Mouse (Mus musculus) hindbrain, embryonic 14.5 days (tissue): ENCODE data around the gene Frem1. TPM values are rescaled to one million over a fixed set of nuclear protein-coding genes. Genes with fewer than 3 reads are reported as not detected.

Experiments
- ATAC-seq: fragments of 200-750 bp; cut with Nextera tagmentation; 2 replicates; pipeline ENCODE4 v1.8.0; 2017; ENCODE audit warnings: moderate number of reproducible peaks, mild to moderate bottlenecking, moderate TSS enrichment, moderate library complexity; ENCODE audit not compliant: low FRiP score
- DNase-seq: peaks from one replicate; pipeline ENCODE4 v3.0.0-alpha.2; 2015; ENCODE audit warnings: low spot score
- H3K27ac ChIP-seq: fragments of 300-500 bp; sonication (generic); 2 replicates; pipeline ENCODE4 v1.5.1; 2014; ENCODE audit warnings: mild to moderate bottlenecking, moderate library complexity
- H3K27me3 ChIP-seq: fragments of 300-500 bp; sonication (generic); 2 replicates; pipeline ENCODE4 v1.6.1; 2014; ENCODE audit warnings: mild to moderate bottlenecking, low read length, mixed read lengths; ENCODE audit not compliant: control insufficient read depth, insufficient read depth
- H3K36me3 ChIP-seq: fragments of 300-500 bp; sonication (generic); replicated peaks from 2 replicates; pipeline ENCODE4 v1.6.1; 2014; ENCODE audit not compliant: control insufficient read depth, insufficient read depth
- H3K4me1 ChIP-seq: fragments of 300-500 bp; sonication (generic); replicated peaks from 2 replicates; pipeline ENCODE4 v1.6.1; 2014; ENCODE audit warnings: antibody characterized with exemption, low read length, mixed read lengths; ENCODE audit not compliant: control insufficient read depth, insufficient read depth
- H3K4me2 ChIP-seq: fragments of 300-500 bp; sonication (generic); replicated peaks from 2 replicates; pipeline ENCODE4 v1.6.1; 2014; ENCODE audit warnings: mild to moderate bottlenecking, moderate library complexity
- H3K4me3 ChIP-seq: fragments of 300-500 bp; sonication (generic); replicated peaks from 2 replicates; pipeline ENCODE4 v1.5.1; 2014; ENCODE audit warnings: mild to moderate bottlenecking, low read length
- H3K9ac ChIP-seq: fragments of 300-500 bp; sonication (generic); 2 replicates; pipeline ENCODE4 v1.6.1; 2014
- H3K9me3 ChIP-seq: fragments of 300-500 bp; sonication (generic); 2 replicates; pipeline ENCODE4 v1.6.1; 2016; ENCODE audit warnings: low read length; ENCODE audit not compliant: control insufficient read depth
- WGBS: fragments of 180-500 bp; shearing (Covaris S2); extraction: QIAGEN DNeasy Blood & Tissue Kit; methylation state at CpG from one replicate; pipeline ENCODE4 v1.1.7; 2014; 5-methylcytosine and 5-hydroxymethylcytosine counted together
- polyA plus RNA-seq: library from polyadenylated mRNA; unstranded; fragments of >200 nt; fragmentation: Nextera tagmentation; extraction: Ambion mirVana; gene quantifications from 2 replicates; pipeline ENCODE4 v1.2.1, GENCODE M21; 2014

Gene Frem1
- polyA plus RNA-seq, 1 experiment from 2014 or later: 3.8 TPM

- no peaks in the 10 kb centered on the region for H3K9me3 ChIP-seq
- H3K9ac ChIP-seq: 0 out of 2 replicates have a peak overlapping the region, but pooled peaks have one; percentile 36
- ATAC-seq (peak; percentile 66), DNase-seq (peak; percentile 68)
- H3K27ac ChIP-seq: peak overlapping the region; percentile 88
- no peaks in the 10 kb centered on the region for H3K27me3 ChIP-seq
- H3K4me3 ChIP-seq: no peak overlapping the region
- H3K4me2 ChIP-seq: peak overlapping the region; percentile 28; the same call in 1 of the 2 replicates
- WGBS: 32% methylated on average over 3 of the region's 3 CpGs
- H3K4me1 ChIP-seq: peaks cover 11% of the 10 kb centered on the region; the same call in 1 of the 2 replicates
- H3K36me3 ChIP-seq: no peaks in the 10 kb centered on the region
Measured at GRCm38 (mm10) chr4:82946276-82946612, 105.9 kb downstream of the Frem1 start.

- Histone ChIP-seq H3K9me3 (no peaks in the 10 kb centered on the region), H3K4me3 (no peak overlapping the region), H3K9ac (peak overlapping the region; percentile 36; the same call in 1 of the 2 replicates), H3K27me3 (no peaks in the 10 kb centered on the region), H3K4me2 (peak overlapping the region; percentile 28; the same call in 1 of the 2 replicates), H3K36me3 (no peaks in the 10 kb centered on the region), H3K27ac (peak overlapping the region; percentile 88), H3K4me1 (peaks cover 11% of the 10 kb centered on the region; the same call in 1 of the 2 replicates)
- ATAC-seq: peak; percentile 53
- no peak for DNase-seq
- 46% methylated on average over 9 of the region's 9 CpGs for WGBS
Measured at GRCm38 (mm10) chr4:82945572-82946275, 106.4 kb downstream of the Frem1 start.

GRCm38 (mm10) chr4:82940680-82941079, 111.5 kb downstream of the Frem1 start:
- no peaks in the 10 kb centered on the region; the same call in 1 of the 2 replicates for H3K4me1 ChIP-seq
- H3K9ac ChIP-seq: no peak overlapping the region
- H3K27me3 ChIP-seq: no peaks in the 10 kb centered on the region
- no peak overlapping the region for H3K4me2 ChIP-seq
- no peaks in the 10 kb centered on the region for H3K36me3 ChIP-seq
- DNase-seq (no peak), ATAC-seq (no peak)
- no peaks in the 10 kb centered on the region for H3K9me3 ChIP-seq
- no peak overlapping the region for H3K4me3 ChIP-seq
- 84% methylated on average over 5 of the region's 5 CpGs for WGBS
- no peak overlapping the region for H3K27ac ChIP-seq

DNA sequence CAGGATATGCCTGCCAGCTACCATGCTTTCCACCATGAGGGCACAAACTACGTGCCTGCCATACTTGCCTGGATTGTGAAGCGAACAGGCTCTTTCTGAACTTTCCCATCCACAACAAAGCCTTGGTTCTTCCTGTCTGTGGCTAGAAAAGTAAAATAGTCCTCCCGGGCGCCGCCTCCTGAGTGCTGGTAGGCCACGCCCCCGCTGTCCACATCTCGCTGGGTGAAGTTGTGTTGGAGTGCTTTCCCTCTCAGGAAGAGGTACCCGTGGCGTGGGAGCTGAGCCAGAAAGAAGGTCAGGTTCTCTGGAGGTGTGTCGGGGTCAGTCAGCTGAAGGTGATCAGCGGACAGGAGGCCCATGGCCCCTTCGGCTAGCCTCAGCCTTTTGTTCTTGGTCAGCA, 111.9 kb downstream of the Frem1 start:
- Histone ChIP-seq H3K9me3 (no peaks in the 10 kb centered on the region), H3K36me3 (no peaks in the 10 kb centered on the region), H3K9ac (no peak overlapping the region), H3K4me3 (no peak overlapping the region), H3K27me3 (no peaks in the 10 kb centered on the region), H3K27ac (no peak overlapping the region), H3K4me1 (no peaks in the 10 kb centered on the region; the same call in 1 of the 2 replicates), H3K4me2 (no peak overlapping the region)
- DNase-seq: no peak
- ATAC-seq: no peak; the same call in 1 of the 2 replicates
- WGBS: 86% methylated on average over 13 of the region's 13 CpGs

DNA sequence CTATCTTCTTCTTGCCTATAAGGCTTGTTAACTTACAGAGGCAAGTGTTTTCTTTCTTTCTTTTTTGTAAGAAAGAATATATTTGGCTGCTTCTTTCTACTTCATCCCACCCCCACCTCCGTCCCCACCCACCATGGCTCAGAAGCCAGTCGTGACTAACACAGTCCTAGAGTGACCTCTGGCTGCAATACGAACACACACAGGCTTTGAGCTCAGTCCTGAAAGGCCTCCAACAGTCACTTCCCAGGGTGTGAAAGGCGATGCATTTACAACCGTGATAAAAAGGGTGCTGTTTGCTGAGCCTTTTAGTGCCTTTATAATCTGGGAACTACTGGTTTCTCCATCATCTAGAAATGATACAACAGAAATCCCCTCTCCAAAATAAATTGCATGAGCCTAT, 117.8 kb downstream of the Frem1 start:
- H3K36me3 ChIP-seq: no peaks in the 10 kb centered on the region
- no peak overlapping the region for H3K4me3 ChIP-seq
- H3K27me3 ChIP-seq: no peaks in the 10 kb centered on the region
- ATAC-seq: peak; percentile 91
- peak overlapping the region; percentile 7; the same call in 1 of the 2 replicates for H3K27ac ChIP-seq
- DNase-seq: peak; percentile 74
- H3K4me2 ChIP-seq: peak overlapping the region; percentile 42; the same call in 1 of the 2 replicates
- H3K9me3 ChIP-seq: no peaks in the 10 kb centered on the region
- H3K9ac ChIP-seq: no peak overlapping the region
- WGBS: 5% methylated on average over 5 of the region's 5 CpGs
- 0 out of 2 replicates have a peak, but pooled peaks cover 5% of the 10 kb centered on the region for H3K4me1 ChIP-seq

- DNase-seq (peak; percentile 90), ATAC-seq (peak; percentile 72; the same call in 1 of the 2 replicates)
- H3K4me2 ChIP-seq: peak overlapping the region; percentile 42
- 0 out of 2 replicates have a peak overlapping the region, but pooled peaks have one; percentile 9 for H3K4me3 ChIP-seq
- peak overlapping the region; percentile 17 for H3K9ac ChIP-seq
- H3K36me3 ChIP-seq: no peaks in the 10 kb centered on the region
- WGBS: 8% methylated on average over 14 of the region's 14 CpGs
- no peaks in the 10 kb centered on the region for H3K9me3 ChIP-seq
- peak overlapping the region; percentile 7; the same call in 1 of the 2 replicates for H3K27ac ChIP-seq
- 0 out of 2 replicates have a peak, but pooled peaks cover 5% of the 10 kb centered on the region for H3K4me1 ChIP-seq
- no peaks in the 10 kb centered on the region for H3K27me3 ChIP-seq
Measured at GRCm38 (mm10) chr4:82933698-82934210, 118.4 kb downstream of the Frem1 start.

DNA sequence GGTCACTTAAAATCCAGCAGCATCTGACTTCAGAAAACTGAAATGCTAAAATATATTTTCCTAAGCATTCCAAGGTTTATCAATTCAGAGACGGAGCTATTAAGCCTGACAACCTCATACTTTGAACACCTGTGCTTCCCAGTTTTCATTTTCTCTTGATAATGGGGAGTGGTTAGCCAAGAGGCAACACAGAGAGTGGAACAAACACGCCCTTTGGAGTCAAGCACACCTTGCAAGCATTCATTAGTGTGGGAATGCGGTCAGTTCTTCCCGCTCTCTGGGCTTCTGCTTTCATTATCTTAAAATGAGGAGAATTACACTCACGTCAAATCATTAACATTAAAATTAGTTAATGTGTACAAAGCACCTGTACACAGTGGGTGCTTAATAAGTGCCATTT, 122.1 kb downstream of the Frem1 start:
- H3K9ac ChIP-seq: no peak overlapping the region
- DNase-seq (no peak), ATAC-seq (no peak)
- no peaks in the 10 kb centered on the region for H3K36me3 ChIP-seq
- H3K4me3 ChIP-seq: no peak overlapping the region
- no peak overlapping the region for H3K4me2 ChIP-seq
- no peaks in the 10 kb centered on the region for H3K27me3 ChIP-seq
- H3K9me3 ChIP-seq: no peaks in the 10 kb centered on the region
- no peak overlapping the region for H3K27ac ChIP-seq
- WGBS: 82% methylated on average over 5 of the region's 5 CpGs
- 0 out of 2 replicates have a peak, but pooled peaks cover 5% of the 10 kb centered on the region for H3K4me1 ChIP-seq

GRCm38 (mm10) chr4:82921962-82922361, 130.2 kb downstream of the Frem1 start:
- H3K9me3 ChIP-seq: no peaks in the 10 kb centered on the region
- ATAC-seq (no peak), DNase-seq (no peak)
- no peak overlapping the region for H3K9ac ChIP-seq
- no peak overlapping the region for H3K4me3 ChIP-seq
- 90% methylated on average over 4 of the region's 4 CpGs for WGBS
- no peak overlapping the region for H3K4me2 ChIP-seq
- no peak overlapping the region for H3K27ac ChIP-seq
- no peaks in the 10 kb centered on the region for H3K27me3 ChIP-seq
- peaks cover 3% of the 10 kb centered on the region; the same call in 1 of the 2 replicates for H3K4me1 ChIP-seq
- no peaks in the 10 kb centered on the region for H3K36me3 ChIP-seq

DNA sequence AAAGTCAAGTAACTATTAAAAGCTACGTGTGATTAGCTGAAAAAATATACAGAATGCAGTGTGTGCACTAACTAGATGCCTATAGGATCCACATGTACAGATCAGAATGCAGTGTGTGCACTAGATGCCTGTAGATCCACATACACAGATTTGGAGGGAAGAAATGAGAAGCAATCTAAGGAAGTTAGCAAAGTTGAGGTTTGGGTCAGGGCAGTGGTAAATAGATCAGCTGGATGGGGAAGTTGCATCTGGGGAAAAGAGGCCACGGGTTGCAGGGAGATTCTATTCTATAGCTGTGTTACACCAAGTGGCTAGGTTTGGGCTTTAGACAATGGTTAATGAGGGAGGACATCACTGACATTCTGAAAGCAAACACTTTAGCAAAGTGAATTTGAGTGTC, 133.5 kb downstream of the Frem1 start:
- H3K4me1 ChIP-seq: peaks cover 25% of the 10 kb centered on the region
- H3K27me3 ChIP-seq: no peaks in the 10 kb centered on the region
- H3K9ac ChIP-seq: no peak overlapping the region
- H3K9me3 ChIP-seq: no peaks in the 10 kb centered on the region
- no peak overlapping the region for H3K4me3 ChIP-seq
- H3K36me3 ChIP-seq: no peaks in the 10 kb centered on the region
- ATAC-seq (no peak), DNase-seq (no peak)
- 72% methylated on average over 2 of the region's 2 CpGs for WGBS
- no peak overlapping the region for H3K4me2 ChIP-seq
- no peak overlapping the region for H3K27ac ChIP-seq
